Mouse (Mus musculus): ENCODE results near the gene Gpn3. TPM values are rescaled to one million over a fixed set of nuclear protein-coding genes. Genes with fewer than 3 reads are reported as not detected.

The Gpn3 gene
- polyA plus RNA-seq, 1 experiment, result 5.1 TPM

DNA sequence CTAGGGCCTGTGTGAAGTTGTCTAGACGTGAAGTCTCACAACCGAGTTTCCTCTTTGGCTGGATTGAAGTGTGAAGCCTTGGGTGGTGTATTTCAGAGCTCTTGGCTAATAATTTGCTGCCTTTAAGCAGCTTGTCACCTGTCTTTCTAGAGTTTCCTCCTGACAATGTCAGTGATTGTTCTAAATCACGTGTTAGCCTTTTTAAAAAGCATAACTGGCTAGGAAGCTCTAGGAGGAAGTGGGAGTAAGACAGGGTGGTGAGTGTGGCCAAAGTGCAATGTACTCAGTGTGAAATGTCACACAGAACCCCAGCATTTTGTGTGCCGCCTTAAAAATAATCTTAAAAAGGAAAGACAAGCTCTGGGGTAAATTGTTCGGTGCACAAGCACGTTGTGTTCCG lies 27.9 kb upstream of the Gpn3 start:
- Histone ChIP-seq H3K27me3 (ENCODE audit: control insufficient read depth) (no peaks in the 10 kb centered on the region), H3K4me3 (replicated peaks) (no peak overlapping the region), H3K9me3 (ENCODE audit: control insufficient read depth, low read length) (peaks cover 3% of the 10 kb centered on the region; the same call in 1 of the 2 replicates), H3K4me1 (ENCODE audit: control insufficient read depth) (no peaks in the 10 kb centered on the region), H3K36me3 (ENCODE audit: control insufficient read depth) (no peaks in the 10 kb centered on the region; the same call in 1 of the 2 replicates)
- TF ChIP-seq GATA1 (IDR thresholded peaks at IDR 0.05; ENCODE audit: low read length) (no peak), TAL1 (IDR thresholded peaks at IDR 0.05; ENCODE audit: low read length) (no peak)

- Histone ChIP-seq H3K4me1 (ENCODE audit: control insufficient read depth) (no peaks in the 10 kb centered on the region), H3K9me3 (ENCODE audit: control insufficient read depth, low read length) (peaks cover 3% of the 10 kb centered on the region; the same call in 1 of the 2 replicates), H3K4me3 (replicated peaks) (no peak overlapping the region), H3K36me3 (ENCODE audit: control insufficient read depth) (no peaks in the 10 kb centered on the region), H3K27me3 (ENCODE audit: control insufficient read depth) (no peaks in the 10 kb centered on the region)
- no peak for TF ChIP-seq TAL1 (IDR thresholded peaks at IDR 0.05; ENCODE audit: low read length)
- TF ChIP-seq GATA1 (IDR thresholded peaks at IDR 0.05; ENCODE audit: low read length), result no peak
Observed at GRCm38 (mm10) chr5:122344260-122344659, 27.4 kb upstream of the Gpn3 start.

DNA sequence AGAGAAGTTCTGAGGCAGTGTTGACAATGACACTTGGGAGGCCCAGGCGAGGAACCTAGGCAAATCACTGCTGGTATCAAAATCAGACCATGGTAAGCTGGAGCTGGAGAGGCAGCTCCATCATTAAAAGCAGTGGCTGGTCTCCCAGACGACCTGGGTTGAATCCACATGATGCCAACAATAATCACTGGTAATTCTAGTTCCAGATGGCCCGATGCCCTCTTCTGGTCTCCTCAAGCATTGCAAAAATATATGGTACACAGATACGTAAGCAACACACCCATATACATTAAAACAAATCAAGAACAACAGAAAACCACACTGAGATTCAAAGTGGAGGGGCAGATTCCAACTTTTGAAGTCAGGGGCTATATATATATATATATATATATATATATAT lies 25.9 kb upstream of the Gpn3 start:
- H3K36me3 ChIP-seq (ENCODE audit: control insufficient read depth), result no peaks in the 10 kb centered on the region
- TF ChIP-seq GATA1 (IDR thresholded peaks at IDR 0.05; ENCODE audit: low read length) (no peak), TAL1 (IDR thresholded peaks at IDR 0.05; ENCODE audit: low read length) (no peak)
- H3K4me3 ChIP-seq (replicated peaks), result no peak overlapping the region
- H3K27me3 ChIP-seq (ENCODE audit: control insufficient read depth), result no peaks in the 10 kb centered on the region
- H3K4me1 ChIP-seq (ENCODE audit: control insufficient read depth), result no peaks in the 10 kb centered on the region
- peaks cover 3% of the 10 kb centered on the region; the same call in 1 of the 2 replicates for H3K9me3 ChIP-seq (ENCODE audit: control insufficient read depth, low read length)

GRCm38 (mm10) chr5:122353807-122354491 lies 17.7 kb upstream of the Gpn3 start, which contains the start of the genes Rad9b and Vps29:
Gene Rad9b, minus strand, starts transcription at chr5:122354233.
Gene Vps29, plus strand, starts transcription at chr5:122354369.
- Histone ChIP-seq H3K27me3 (ENCODE audit: control insufficient read depth) (no peaks in the 10 kb centered on the region), H3K4me1 (ENCODE audit: control insufficient read depth) (peaks cover 25% of the 10 kb centered on the region), H3K4me3 (replicated peaks) (peak within 1 kb of the TSS; percentile 95), H3K36me3 (ENCODE audit: control insufficient read depth) (peaks cover 2% of the 10 kb centered on the region), H3K9me3 (ENCODE audit: control insufficient read depth, low read length) (no peaks in the 10 kb centered on the region)
- TF ChIP-seq GATA1 (IDR thresholded peaks at IDR 0.05; ENCODE audit: low read length) (no peak), TAL1 (IDR thresholded peaks at IDR 0.05; ENCODE audit: low read length) (no peak)

- H3K9me3 ChIP-seq (ENCODE audit: control insufficient read depth, low read length), result no peaks in the 10 kb centered on the region
- H3K36me3 ChIP-seq (ENCODE audit: control insufficient read depth), result peaks cover 5% of the 10 kb centered on the region
- peak overlapping the region; percentile 95 for H3K4me3 ChIP-seq (replicated peaks)
- H3K27me3 ChIP-seq (ENCODE audit: control insufficient read depth), result no peaks in the 10 kb centered on the region
- TF ChIP-seq GATA1 (IDR thresholded peaks at IDR 0.05; ENCODE audit: low read length) (no peak), TAL1 (IDR thresholded peaks at IDR 0.05; ENCODE audit: low read length) (no peak)
- peaks cover 25% of the 10 kb centered on the region for H3K4me1 ChIP-seq (ENCODE audit: control insufficient read depth)
Observed at GRCm38 (mm10) chr5:122354492-122355067, 17.1 kb upstream of the Gpn3 start.

GRCm38 (mm10) chr5:122372192-122372769 lies 605 bp downstream of the Gpn3 start, which contains the start of gene Fam216a:
Gene Fam216a, minus strand, starts transcription at chr5:122372364.
- TF ChIP-seq TAL1 (IDR thresholded peaks at IDR 0.05; ENCODE audit: low read length) (no peak), GATA1 (IDR thresholded peaks at IDR 0.05; ENCODE audit: low read length) (peak; percentile 95)
- H3K4me1 ChIP-seq (ENCODE audit: control insufficient read depth), result peaks cover 30% of the 10 kb centered on the region
- H3K4me3 ChIP-seq (replicated peaks), result peak within 1 kb of the TSS; percentile 66
- H3K9me3 ChIP-seq (ENCODE audit: control insufficient read depth, low read length), result no peaks in the 10 kb centered on the region
- peaks cover 65% of the 10 kb centered on the region for H3K36me3 ChIP-seq (ENCODE audit: control insufficient read depth)
- H3K27me3 ChIP-seq (ENCODE audit: control insufficient read depth), result no peaks in the 10 kb centered on the region

DNA sequence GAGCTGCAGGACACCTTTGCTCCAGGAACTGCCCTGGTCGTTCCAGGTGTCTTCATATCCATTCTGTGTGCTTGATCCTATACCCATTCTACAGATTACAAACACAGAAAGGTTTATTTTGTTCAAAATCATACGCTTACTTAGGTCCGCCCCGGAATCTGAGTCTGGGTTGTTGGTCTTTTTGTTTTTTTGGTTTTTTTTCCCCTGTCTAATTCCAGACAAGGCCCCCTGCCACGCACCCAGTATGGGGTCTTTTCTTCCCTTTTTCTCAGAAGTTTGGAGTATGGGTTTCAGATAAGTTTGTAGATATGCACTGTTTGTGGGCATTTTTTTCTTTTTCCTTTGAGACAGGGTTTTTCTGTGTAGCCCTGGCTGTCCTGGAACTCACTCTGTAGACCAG lies 1.2 kb downstream of the Gpn3 start:
- no peak for TF ChIP-seq GATA1 (IDR thresholded peaks at IDR 0.05; ENCODE audit: low read length)
- no peak for TF ChIP-seq TAL1 (IDR thresholded peaks at IDR 0.05; ENCODE audit: low read length)
- H3K4me1 ChIP-seq (ENCODE audit: control insufficient read depth), result peaks cover 30% of the 10 kb centered on the region
- no peaks in the 10 kb centered on the region for H3K27me3 ChIP-seq (ENCODE audit: control insufficient read depth)
- no peaks in the 10 kb centered on the region for H3K9me3 ChIP-seq (ENCODE audit: control insufficient read depth, low read length)
- H3K36me3 ChIP-seq (ENCODE audit: control insufficient read depth), result peaks cover 60% of the 10 kb centered on the region
- peak overlapping the region; percentile 66 for H3K4me3 ChIP-seq (replicated peaks)

GRCm38 (mm10) chr5:122377101-122377833 lies 5.6 kb downstream of the Gpn3 start:
- Histone ChIP-seq H3K4me3 (replicated peaks) (no peak overlapping the region), H3K36me3 (ENCODE audit: control insufficient read depth) (peaks cover 79% of the 10 kb centered on the region), H3K4me1 (ENCODE audit: control insufficient read depth) (peaks cover 20% of the 10 kb centered on the region), H3K27me3 (ENCODE audit: control insufficient read depth) (no peaks in the 10 kb centered on the region), H3K9me3 (ENCODE audit: control insufficient read depth, low read length) (no peaks in the 10 kb centered on the region)
- TF ChIP-seq GATA1 (IDR thresholded peaks at IDR 0.05; ENCODE audit: low read length) (no peak), TAL1 (IDR thresholded peaks at IDR 0.05; ENCODE audit: low read length) (no peak)

Measured in erythroblast, embryonic 14.5 days (primary cell).